Mouse (Mus musculus) CD8-positive naive resting alpha-beta T cell, adult 57 days (primary cell): Measurements from ENCODE around the gene Atp1a2. TPM values are rescaled to one million over a fixed set of nuclear protein-coding genes. Genes with fewer than 3 reads are reported as not detected.

ENCODE experiments used
- total RNA-seq: library from RNA; stranded (reverse); gene quantifications from one replicate; pipeline ENCODE4 v1.2.4, GENCODE M21; 2023

The Atp1a2 gene
- not detected for total RNA-seq

DNA sequence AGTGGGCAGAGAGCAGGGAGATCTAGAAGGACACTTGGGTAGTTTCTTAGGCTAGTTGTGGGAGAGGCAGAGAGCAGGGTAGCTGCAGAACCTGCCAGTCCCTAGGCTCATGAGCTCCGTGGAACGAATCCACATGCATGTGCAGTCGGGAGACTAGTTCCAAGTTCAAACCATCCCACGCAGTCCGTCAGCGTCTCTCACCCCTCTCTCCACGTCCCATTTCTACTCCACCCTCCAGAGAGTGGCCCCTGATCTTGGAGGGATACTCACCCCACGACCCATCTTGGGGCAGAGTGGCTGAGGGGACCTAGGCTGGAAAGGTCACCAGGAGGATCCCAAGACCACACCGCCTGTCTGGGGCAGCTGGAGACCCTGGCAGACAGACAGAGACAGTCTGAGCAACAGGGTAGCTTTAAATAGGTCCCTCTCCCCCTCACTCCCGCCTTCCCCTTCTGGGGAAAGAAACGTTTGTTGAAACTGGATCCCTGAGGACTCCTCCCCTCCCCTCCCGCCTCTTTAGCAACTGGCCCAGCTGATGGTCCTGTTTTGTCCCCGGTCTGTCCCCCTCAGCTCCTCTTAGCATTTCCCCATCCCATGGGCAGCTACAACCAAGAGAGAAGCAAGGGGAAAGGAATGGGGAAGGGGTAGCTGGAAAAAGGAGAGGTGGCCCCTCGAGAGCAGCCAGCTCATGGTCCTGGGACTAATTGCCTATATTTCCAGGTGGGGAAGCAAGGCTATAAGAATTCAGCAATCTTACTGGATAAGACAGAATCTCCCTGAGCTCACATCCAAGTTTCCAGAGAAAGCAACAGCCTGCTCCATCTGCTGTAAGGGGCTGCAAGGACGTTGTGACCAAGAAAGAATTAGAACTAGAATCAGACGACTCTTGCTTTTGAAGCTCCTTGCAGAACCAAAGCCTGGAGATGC is at the start of gene Atp1a2:
Gene Atp1a2, minus strand, starts transcription at position 454 of the 927 bp plus-strand sequence.

DNA sequence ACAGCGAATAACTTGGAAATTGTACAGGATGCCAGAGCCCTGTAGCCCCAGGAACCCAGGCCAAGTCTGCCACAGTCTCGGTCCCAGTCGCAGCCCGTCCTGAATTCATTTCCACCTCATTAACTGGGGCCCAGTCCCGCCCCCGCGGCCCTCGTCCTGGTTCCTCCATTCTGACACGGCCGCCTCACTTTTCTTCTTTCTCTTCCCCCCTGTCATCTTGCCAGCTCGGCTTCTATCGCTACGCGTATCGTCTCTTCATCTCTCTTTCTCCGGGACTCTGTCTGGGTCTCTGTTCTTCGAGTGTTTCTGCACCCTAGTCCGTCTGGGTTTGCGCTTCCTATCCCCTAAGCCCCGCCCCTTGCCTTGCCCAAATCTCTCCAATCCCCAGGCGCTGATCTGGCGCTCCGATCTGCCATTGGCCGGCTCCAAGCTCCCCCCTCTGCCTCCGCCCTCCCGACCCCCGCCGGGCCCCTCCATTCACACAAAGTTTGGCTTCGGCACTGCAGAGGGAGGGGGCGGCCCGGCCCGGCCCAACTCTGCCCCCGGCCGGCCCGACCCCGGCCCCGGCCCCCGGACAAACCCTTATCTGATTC is 43.0 kb upstream of the Atp1a2 start, which contains the start of gene Kcnj10:
Gene Kcnj10, plus strand, starts transcription at position 482 of the 593 bp plus-strand sequence.

DNA sequence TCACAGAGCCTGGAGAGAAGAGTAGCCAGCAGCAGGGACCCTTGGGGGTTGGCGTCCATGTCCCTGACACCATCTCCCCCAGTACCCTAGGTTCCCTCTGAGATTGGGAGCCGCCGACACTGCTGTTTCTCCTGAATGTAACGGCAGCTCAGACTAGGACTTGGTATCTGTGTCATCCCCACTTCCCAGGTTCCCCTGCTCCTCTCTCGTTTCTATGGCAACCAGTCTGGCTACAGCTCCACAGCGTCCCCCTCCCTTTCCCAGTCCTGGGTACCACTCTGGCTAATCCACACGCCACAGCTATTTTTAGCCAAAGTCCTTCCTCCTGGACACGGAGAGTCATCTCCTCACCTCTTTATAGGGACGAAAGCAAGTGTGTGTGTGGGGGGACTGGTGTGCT is 31.3 kb upstream of the Atp1a2 start, which contains the start of gene Kcnj9:
Gene Kcnj9, minus strand, starts transcription at position 188 of the 400 bp plus-strand sequence.

DNA sequence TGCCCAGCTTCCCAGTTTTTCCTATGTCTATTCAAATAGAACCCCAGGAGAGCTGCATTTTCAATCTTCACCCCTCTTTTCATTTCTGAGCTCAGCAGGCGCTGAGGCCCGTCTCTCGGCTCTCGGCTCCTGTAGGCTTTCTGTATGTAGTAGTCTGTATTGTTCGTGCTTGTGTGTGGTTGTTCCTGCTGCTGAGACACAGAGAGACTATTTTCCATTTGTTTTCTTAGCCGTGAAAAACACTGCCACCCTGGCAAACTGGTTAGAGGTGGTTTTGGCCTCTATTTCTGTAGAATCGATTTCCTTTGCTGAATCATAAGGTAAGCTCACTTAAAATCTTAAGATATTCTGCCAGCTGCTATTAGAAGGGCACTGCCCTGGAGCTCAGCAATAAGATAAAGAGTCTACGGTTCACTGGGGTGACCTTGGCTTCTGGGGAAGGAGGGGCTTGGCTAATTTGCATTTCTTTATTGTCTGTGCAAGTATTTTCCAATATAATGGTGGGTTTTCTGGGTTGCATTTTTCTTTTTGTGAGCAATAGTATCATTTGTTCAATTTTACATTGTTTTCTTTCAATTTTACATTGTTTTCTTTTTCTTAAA is 36.3 kb downstream of the Atp1a2 start, which contains the start of gene Igsf8:
Gene Igsf8, plus strand, starts transcription at position 165 of the 602 bp plus-strand sequence.

DNA sequence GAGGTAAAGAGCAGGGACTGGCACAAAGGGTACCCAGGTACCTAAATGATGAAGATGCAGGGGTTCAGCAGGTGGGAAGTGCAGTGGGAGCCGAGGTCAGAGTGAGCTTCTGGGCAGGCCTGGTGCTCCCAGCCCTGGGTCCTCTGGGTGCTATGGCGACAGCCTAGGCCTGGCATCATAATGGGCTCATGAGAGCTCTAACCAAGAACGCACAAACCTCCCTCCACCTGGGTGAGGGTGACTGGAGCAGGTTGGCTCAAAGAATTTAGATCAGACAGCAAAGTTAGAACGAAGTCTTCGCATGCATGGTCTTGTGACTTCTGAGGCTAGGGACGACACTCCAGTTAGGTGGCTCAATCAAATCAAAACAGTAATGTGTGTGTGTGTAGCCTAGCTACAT is 39.5 kb downstream of the Atp1a2 start, which contains the start of gene Atp1a4:
Gene Atp1a4, minus strand, starts transcription at position 101 of the 400 bp plus-strand sequence.

Other genes with a start within 250 kb of the Atp1a2 start
- gene Nhlh1, start 240.5 kb downstream of the Atp1a2 start, total RNA-seq: not detected
- gene Copa, start 215.5 kb downstream of the Atp1a2 start, total RNA-seq: 157 TPM
- gene Ncstn, start 215.3 kb downstream of the Atp1a2 start, total RNA-seq: 93.9 TPM
- gene Pex19, start 171.3 kb downstream of the Atp1a2 start, total RNA-seq: 48.9 TPM
- gene Dcaf8, start 150.0 kb downstream of the Atp1a2 start, total RNA-seq: 111 TPM
- 64.3 TPM for gene Pea15a, start 91.3 kb downstream of the Atp1a2 start, total RNA-seq
- not detected for gene Casq1, start 78.2 kb downstream of the Atp1a2 start, total RNA-seq
- gene Atp1a4, start 39.6 kb downstream of the Atp1a2 start, total RNA-seq: not detected
- 17.3 TPM for gene Igsf8, start 36.4 kb downstream of the Atp1a2 start, total RNA-seq
- 0.12 TPM for gene Kcnj9, start 31.3 kb upstream of the Atp1a2 start, total RNA-seq
- 0.61 TPM for gene Kcnj10, start 43.1 kb upstream of the Atp1a2 start, total RNA-seq
- 30.1 TPM for gene Pigm, start 78.5 kb upstream of the Atp1a2 start, total RNA-seq
- not detected for gene Slamf9, start 177.3 kb upstream of the Atp1a2 start, total RNA-seq
- 1.6 TPM for gene Igsf9, start 183.7 kb upstream of the Atp1a2 start, total RNA-seq
- 306 TPM for gene Tagln2, start 202.0 kb upstream of the Atp1a2 start, total RNA-seq
- 0.61 TPM for gene Cfap45, start 222.7 kb upstream of the Atp1a2 start, total RNA-seq